Mouse (Mus musculus) spleen, adult 2 months (tissue): ENCODE measurements around the gene Slc25a22.

Source experiments
- CTCF ChIP-seq: fragments of 200-500 bp; IDR thresholded peaks from 2 replicates; pipeline ENCODE4 v1.5.1; 2011; ENCODE audit warnings: mild to moderate bottlenecking, inconsistent platforms; ENCODE audit not compliant: insufficient read depth, insufficient read length, insufficient replicate concordance; ENCODE audit errors: extremely low read depth
- POLR2A ChIP-seq: fragments of 200-500 bp; IDR thresholded peaks from 2 replicates; pipeline ENCODE4 v1.6.1; 2011; ENCODE audit warnings: low read depth, low read length, inconsistent platforms

DNA sequence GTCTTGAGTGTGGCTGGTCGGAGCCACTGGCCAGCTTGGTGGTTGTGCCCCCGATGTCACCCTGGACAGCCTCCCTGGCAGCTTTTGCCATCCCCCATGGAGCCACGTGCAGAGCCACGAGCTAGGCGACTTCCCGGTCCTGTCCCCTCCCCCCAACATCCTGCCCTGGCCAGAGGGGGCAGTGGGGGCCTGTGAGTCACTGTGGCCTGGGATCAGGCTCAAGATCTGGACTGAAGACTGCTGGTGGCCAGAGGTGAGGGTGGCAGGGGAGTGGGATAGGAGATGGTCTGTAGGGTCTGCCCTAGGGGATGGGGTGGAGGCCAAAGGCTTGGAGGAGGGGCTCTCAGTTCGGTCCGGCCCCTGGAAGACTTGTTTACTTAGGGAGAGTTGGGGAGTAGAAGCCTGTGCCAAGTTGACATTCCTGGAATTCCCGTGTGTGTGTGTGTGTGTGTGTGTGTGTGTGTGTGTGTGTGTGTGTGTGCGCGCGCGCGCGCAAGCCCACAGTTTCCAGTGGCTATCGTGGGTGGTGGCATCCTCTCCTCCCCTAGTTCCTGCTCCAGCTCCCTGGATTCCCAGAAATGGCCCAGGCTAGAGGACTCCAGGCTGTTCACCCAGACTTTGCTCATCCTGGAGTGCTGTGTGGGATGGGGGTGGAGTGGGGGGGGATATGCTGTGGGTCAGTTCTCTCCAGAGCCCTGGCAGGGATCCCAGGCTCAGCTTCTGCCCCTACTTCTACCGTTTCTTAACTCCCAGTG is 38.7 kb upstream of the Slc25a22 start:
- TF ChIP-seq CTCF = no peak
- TF ChIP-seq POLR2A = no peak
